Mouse (Mus musculus): ENCODE measurements around the gene Zfp428.

- TF ChIP-seq CTCF (IDR thresholded peaks at IDR 0.05; ENCODE audit: low read depth, low read length) (no peak), POLR2A (IDR thresholded peaks at IDR 0.05; ENCODE audit: insufficient read depth, low read length) (no peak)
Measured at GRCm38 (mm10) chr7:24537081-24537480, 30.3 kb downstream of the Zfp428 start.

Measured in ES-Bruce4 (cell line).